Mouse (Mus musculus) layer of hippocampus, postnatal 10 days (tissue): ENCODE measurements around the gene Ackr3. TPM values are rescaled to one million over a fixed set of nuclear protein-coding genes. Genes with fewer than 3 reads are reported as not detected.

Experiments
- DNase-seq, 2 experiments: peaks; one replicate each; pipeline ENCODE4 v3.0.0; 2021; ENCODE audit warnings: low spot score in 2 of 2
- long read RNA-seq: library from polyadenylated mRNA; stranded (forward); transcript quantifications from one replicate; pipeline ENCODE4 v2.0.0, GENCODE M21; 2023
- total RNA-seq, 2 experiments: library from RNA; stranded (reverse); gene quantifications; 2 replicates each; pipeline ENCODE4 v1.2.3; 2021

Ackr3 gene
- 1 to 10 TPM; 8.4 to 8.5 TPM for total RNA-seq
- long read RNA-seq, transcript Ackr3-201 (2 exons, 3,065 nt), result major isoform, 13 of 15 reads
- long read RNA-seq, partial matches to known transcripts, result 0 of 15 reads
- long read RNA-seq, other reads (novel, unspliced or antisense), result 2 of 15 reads

GRCm38 (mm10) chr1:90203783-90204690 lies at the start of gene Ackr3:
Ackr3 (plus strand) TSS chr1:90203980.
- peak; percentile 78 to 83 for DNase-seq

- DNase-seq, result no peak
Observed at GRCm38 (mm10) chr1:90156589-90156988, 47.2 kb upstream of the Ackr3 start.

- DNase-seq, result no peak
Observed at GRCm38 (mm10) chr1:90159927-90160326, 43.9 kb upstream of the Ackr3 start.

- DNase-seq, result no peak
Observed at GRCm38 (mm10) chr1:90161623-90162022, 42.2 kb upstream of the Ackr3 start.

DNA sequence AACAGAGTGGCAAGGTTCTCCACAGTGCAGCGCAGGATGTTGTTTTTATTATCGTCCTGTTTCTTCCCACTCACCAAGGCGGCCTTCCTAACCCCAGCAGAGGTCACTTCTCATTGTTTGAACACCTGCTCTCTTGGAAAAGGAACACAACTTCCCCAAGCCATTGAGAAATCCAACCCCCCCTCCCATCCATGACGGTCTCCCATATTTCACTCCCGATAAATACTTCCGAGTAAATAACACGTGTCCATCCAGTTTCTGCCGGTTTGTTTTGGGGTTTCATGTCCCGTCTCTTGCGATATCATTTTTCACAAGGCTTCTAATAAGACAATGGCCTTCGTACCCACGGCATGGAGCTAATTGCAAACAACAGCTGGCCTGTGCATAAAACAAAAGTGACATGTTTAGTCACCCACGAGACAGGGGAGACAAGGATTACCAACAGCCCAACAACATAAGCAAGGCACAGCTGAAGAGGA lies 41.4 kb upstream of the Ackr3 start:
- DNase-seq, result no peak

DNA sequence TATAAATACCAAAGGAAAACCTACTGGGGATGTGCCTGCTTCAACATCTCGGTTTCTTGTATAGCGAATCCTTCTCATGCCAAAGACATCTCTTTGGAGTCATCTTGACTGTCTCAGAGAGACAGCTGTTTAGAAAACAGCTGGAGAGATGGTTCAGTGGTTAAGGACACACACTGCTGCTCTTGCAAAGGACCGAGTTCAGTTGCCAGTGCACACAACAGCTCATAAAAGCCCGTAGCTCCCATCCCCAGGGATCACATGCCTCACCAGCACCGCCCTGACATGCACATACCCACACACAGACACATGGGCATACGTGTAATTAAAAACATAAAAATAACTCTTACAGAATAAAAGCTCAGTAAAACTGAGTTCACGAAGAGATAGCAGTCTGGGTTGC lies 40.6 kb upstream of the Ackr3 start:
- no peak for DNase-seq

DNA sequence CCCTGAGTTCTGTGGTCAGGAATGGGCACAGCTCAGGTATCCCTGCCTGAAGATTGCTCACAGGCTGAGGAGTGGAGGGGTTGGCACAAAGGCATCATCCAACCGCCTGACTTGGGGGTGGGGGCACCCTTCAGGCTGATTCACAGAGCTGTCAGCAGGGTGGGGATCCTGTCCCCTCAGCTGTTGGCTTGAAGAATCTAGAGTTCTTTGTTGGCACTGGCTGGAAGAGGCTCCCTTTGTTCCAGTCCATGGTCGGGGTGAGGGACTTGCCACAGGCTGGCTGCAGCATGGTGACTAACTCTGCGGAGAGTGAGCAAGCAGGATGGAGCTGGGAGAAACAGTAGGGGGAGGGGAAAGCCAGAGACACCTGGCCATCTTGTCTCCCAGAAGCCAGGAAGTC lies 39.5 kb upstream of the Ackr3 start:
- no peak for DNase-seq

DNA sequence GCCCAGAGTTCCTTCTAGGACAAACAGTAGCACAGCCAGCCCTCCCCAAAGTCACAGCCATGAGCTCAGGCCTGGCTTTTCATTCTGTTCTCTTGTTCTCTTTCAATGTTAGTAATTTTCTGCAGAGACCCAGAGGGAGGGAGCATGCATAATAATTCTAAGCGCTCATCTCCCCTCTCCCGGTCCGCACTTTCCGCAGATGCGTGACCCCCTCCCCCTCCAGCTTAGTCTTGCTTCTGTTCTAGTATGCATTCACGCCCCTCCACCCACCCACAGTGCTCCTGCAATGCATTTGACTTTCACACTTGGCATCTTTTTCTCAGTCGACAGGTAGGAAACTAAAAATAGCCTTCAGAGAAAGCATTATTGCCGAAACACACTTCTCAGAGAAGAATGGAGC lies 29.4 kb upstream of the Ackr3 start:
- DNase-seq, result no peak

GRCm38 (mm10) chr1:90176223-90176622 lies 27.6 kb upstream of the Ackr3 start:
- no peak for DNase-seq

DNA sequence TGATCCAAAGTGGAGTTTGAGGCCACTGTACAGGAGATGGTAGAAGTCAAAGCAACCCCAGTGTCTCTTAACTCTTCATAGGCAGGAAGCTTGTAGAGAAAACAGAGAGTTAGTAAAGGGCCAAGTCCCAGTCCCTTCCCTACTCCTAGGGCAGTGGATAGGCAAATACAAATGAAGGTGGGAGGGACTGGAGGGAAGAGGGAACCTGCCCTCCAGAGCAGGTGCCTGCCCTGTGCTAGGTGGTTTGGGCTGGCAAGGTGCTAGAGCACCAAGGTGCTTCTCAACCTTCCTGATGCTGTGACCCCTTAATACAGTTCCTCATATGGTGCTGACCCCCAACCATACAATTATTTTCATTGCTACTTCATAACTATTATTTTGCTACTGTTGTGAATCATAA lies 26.2 kb upstream of the Ackr3 start:
- DNase-seq, result no peak

- DNase-seq, result no peak
Observed at GRCm38 (mm10) chr1:90177978-90178377, 25.8 kb upstream of the Ackr3 start.

GRCm38 (mm10) chr1:90180479-90180878 lies 23.3 kb upstream of the Ackr3 start:
- no peak for DNase-seq

DNA sequence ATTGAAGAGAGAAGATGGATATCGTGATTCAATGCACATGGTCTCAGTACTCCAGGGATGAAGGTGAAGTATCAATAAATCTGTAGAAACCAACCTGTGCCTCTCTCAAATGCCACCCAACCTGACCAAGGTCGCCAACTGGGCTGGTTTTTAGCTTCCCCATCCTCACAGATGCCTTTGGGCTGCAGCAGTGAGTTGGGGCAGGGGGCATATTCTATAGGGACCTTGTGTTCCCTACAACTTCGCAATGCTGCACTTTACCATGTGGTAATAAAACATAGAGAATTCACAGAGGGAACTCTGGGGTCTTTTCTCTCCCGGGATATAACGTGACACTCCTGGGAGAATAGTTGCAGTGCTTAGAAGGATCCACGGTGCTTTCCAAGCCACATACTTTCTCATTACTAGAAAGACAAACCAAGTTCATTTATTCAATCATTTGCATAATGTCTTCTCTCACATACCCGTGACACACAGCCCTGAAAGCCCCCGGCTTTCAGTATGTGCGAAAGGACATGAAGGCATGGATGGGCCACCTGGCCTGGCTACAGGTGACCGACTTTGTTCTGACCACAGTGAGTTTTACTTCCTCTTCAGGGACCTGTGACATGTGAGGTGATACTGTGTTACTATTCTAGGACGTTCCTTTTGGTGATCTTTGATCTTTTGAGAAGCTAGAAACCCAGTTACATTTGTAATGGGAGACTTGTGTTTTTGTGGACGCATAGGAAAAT lies 22.6 kb upstream of the Ackr3 start:
- no peak for DNase-seq

DNA sequence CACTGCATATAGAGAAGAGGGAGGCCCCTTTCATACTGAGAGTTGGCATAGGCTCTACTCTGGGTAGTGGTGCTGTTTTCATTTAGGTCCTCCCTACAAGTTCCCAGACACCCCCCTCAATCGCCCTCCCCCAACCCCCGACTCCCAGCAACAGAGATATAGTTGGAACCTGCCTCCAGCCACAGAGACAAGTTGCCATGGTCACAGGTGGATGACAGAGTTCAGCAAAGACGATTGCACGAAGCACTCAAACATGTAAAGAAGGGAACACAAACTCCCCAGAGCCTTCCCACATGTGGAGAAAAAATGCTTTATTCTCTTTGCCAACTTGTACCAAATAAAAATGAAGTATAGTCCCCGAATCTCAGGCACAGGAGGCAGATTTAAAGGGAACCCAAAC lies 21.3 kb upstream of the Ackr3 start:
- DNase-seq, result no peak

DNA sequence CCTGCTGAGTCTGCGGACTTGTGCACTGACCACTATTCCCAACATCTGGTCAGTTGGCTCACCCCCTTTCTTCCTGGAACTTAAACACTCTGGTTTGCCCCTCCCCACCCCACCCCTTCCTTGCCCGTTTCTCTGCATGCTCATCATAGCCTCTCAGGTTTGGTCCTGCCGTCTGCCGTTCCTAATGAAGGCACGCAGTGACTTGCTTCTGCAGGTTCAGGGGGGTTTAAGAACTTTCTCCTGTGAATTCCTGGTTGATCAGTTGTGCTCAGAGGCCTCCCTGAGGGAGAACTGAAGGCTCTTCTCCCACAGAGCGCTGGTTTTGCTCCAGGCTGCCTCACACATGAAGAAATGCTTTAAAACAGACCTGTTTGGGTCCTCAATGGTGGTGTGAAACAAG lies 20.2 kb upstream of the Ackr3 start:
- DNase-seq, result no peak

DNA sequence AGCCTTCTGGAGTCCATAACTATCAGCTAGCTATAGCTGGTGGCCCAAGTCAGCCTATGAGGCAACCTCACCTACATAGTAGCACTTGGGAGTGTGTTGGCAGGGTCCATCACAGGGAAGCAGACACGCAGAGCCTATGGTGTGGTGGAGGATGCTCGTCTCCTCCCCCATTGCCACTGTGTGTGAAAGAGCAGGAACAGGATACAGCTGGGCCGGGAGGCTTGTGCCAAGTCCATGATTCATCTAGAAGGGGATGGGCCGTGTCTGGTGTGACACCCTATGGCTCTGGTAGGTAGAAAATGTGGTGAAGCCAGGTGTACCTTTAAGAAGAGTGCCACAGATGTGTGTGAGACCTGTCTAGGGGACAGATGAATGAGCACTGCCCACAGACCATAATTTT lies 17.6 kb upstream of the Ackr3 start:
- DNase-seq, result no peak

DNA sequence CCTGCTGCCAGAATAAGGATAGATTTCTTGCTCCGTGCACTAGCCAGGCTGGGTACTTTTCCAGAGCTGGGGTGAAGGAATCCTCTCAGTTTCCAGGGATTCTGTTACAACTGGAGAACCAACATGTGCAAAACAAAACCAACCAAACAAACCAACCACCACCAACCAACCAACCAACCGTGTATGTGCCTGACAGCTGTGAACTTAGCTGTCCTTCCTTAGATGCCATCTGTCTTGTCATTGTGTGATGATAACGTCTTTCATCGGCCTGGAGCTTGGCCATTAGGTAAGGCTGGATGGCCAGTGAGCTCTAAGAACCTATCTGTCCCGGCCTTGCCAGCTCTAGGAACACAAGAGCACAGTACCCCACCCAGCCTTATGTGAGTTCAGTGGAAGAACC lies 16.9 kb upstream of the Ackr3 start:
- DNase-seq, result no peak

- no peak for DNase-seq
Observed at GRCm38 (mm10) chr1:90189046-90189445, 14.7 kb upstream of the Ackr3 start.

DNA sequence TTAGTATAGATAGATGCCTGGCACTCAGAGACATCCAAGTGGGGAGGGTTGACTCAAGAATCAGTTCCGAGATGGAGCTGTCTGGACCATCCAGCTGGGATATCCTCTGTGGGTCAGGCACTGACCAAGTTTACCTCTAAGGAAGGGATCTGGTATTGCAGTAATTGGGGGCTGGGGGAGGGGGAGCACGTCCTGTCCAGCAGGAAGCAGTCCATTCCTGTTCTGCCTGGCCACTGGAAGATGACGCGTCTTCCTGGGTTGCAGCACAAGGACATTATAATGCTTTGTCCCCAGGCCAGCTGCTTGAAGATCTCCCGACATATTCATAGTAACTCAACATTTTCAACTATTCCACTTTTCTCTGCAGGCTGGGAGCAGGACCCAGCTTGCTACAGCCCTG lies 2.5 kb upstream of the Ackr3 start:
- DNase-seq, result no peak

DNA sequence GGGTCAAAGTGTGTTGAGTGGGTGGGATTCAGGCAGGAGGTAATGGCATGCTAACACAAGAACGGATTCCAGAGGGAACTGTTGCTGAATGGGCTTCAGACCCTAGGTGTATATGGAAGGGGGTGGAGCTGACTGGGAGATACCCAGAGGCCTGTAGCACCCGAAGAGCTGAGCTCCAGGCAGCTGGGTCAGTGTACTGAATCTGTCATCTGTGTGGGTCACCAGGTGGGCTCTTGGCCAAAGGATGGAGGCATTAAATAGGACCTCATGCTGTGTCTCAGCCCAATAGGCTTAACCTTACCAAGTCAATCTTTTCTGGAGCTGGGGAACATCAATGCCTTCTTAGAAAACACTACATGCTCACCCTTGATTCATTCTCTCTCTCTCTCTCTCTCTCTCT lies 2.1 kb upstream of the Ackr3 start:
- DNase-seq, result no peak

- DNase-seq, result peak; percentile 66 to 78
Observed at GRCm38 (mm10) chr1:90202207-90202978, 1.4 kb upstream of the Ackr3 start.
